Mouse (Mus musculus) ES-E14 (cell line): ENCODE measurements around the gene Ubp1. TPM values are rescaled to one million over a fixed set of nuclear protein-coding genes. Genes with fewer than 3 reads are reported as not detected.

ENCODE experiments used
- DNase-seq: peaks from one replicate; pipeline ENCODE4 v3.0.0-alpha.2; 2013; ENCODE audit warnings: low read depth, low spot score
- H3K27ac ChIP-seq: 2 replicates; pipeline ENCODE4 v1.5.1; 2012; ENCODE audit warnings: low read depth, mild to moderate bottlenecking, low read length, moderate library complexity, mixed read lengths; ENCODE audit not compliant: poor library complexity, insufficient read depth, severe bottlenecking
- H3K36me3 ChIP-seq: 2 replicates; pipeline ENCODE4 v1.6.1; 2012; ENCODE audit warnings: mild to moderate bottlenecking, low read length, moderate library complexity, mixed read lengths; ENCODE audit not compliant: control insufficient read depth, poor library complexity, insufficient read depth, severe bottlenecking
- H3K4me1 ChIP-seq, 2 experiments: fragments of 150-350 bp in 1 of 2; sonication (generic) in 1 of 2; 2 replicates each; pipeline ENCODE4 v1.6.1; 2012; ENCODE audit warnings: low read length in 2 of 2, mild to moderate bottlenecking in 1 of 2, mixed read lengths in 1 of 2; ENCODE audit not compliant: control insufficient read depth in 2 of 2, insufficient read depth in 2 of 2, poor library complexity in 1 of 2
- H3K4me3 ChIP-seq, 2 experiments: fragments of 150-350 bp in 1 of 2; sonication (generic) in 1 of 2; 2 replicates each; pipeline ENCODE4 v1.5.1; 2012; ENCODE audit warnings: low read length in 2 of 2, low read depth in 1 of 2, mild to moderate bottlenecking in 1 of 2, mixed read lengths in 1 of 2; ENCODE audit not compliant: insufficient read depth in 1 of 2, poor library complexity in 1 of 2, severe bottlenecking in 1 of 2
- H3K9ac ChIP-seq: 2 replicates; pipeline ENCODE4 v1.6.1; 2012; ENCODE audit warnings: low read depth, mild to moderate bottlenecking, low read length, mixed read lengths; ENCODE audit not compliant: poor library complexity, insufficient read depth, severe bottlenecking
- H3K9me3 ChIP-seq: fragments of 150-350 bp; sonication (generic); 2 replicates; pipeline ENCODE4 v1.6.1; 2012; ENCODE audit warnings: low read depth, mild to moderate bottlenecking, low read length; ENCODE audit not compliant: control insufficient read depth, insufficient read depth
- CHD2 ChIP-seq: IDR thresholded peaks from 2 replicates; pipeline ENCODE4 v1.6.1; 2014; ENCODE audit warnings: mild to moderate bottlenecking, low read depth, low read length, inconsistent platforms
- HCFC1 ChIP-seq: IDR thresholded peaks from 2 replicates; pipeline ENCODE4 v1.6.1; 2012; ENCODE audit warnings: low read length, inconsistent platforms, borderline replicate concordance; ENCODE audit not compliant: insufficient read depth
- MAFK ChIP-seq: IDR thresholded peaks from 2 replicates; pipeline ENCODE4 v1.6.1; 2014; ENCODE audit warnings: mild to moderate bottlenecking, low read depth, low read length, inconsistent platforms; ENCODE audit not compliant: insufficient read depth
- ZC3H11A ChIP-seq: IDR thresholded peaks from 2 replicates; pipeline ENCODE4 v1.6.1; 2012; ENCODE audit warnings: low read depth, mild to moderate bottlenecking, inconsistent platforms, low read length, borderline replicate concordance
- ZNF384 ChIP-seq: IDR thresholded peaks from 2 replicates; pipeline ENCODE4 v1.6.1; 2012; ENCODE audit warnings: low read depth, low read length, inconsistent platforms
- in situ Hi-C, 2 experiments: fragments of 600-800 bp; cut with MboI; formaldehyde crosslinking; loops; one replicate each; pipeline ENCODE4 v1.15.1; 2025; ENCODE audit warnings: low sequenced_read_pairs in 2 of 2, inconsistent platforms in 1 of 2; ENCODE audit not compliant: unreplicated experiment in 2 of 2
- total RNA-seq: library from RNA; depleted of rRNA; stranded (reverse); fragments of 300-350 nt; gene quantifications from 2 replicates; pipeline ENCODE4 v1.2.3, GENCODE M21; 2012

Ubp1 gene
- total RNA-seq, 1 experiment, result 80.3 TPM

DNA sequence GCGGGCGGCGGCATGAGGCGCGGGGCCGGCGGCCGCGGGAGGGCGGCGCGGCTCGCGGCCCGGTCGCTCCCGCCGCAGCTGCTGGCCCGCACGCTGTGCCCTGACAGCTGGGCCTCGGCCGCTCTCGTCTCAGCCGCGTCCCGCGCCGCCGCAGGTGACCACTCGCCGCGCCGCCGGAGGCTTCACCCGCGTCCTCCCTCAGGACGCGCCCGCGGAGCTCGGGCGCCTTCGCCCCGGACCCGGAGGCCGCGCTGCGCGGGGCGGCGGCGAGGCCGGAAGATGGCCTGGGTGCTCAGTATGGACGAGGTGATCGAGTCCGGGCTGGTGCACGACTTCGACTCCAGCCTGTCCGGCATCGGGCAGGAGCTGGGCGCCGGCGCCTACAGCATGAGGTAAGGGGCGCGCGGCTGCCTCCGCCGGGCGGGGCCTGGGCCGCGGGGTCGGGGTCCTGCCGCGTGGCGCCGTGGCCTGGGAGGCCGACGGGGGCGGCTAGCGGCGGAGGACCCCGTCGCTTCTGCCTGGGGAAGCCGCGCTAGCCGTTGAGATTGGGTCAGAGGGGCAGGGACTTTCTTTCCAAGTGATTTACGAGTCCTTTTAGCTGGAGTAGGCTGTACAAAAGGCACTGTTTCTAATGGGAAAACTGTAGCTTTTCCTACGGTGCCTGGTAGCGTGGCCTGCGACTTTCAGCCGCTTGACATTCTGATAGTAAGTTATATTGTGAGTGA lies 803 bp downstream of the Ubp1 start:
- H3K36me3 ChIP-seq, result no peaks in the 10 kb centered on the region
- no peaks in the 10 kb centered on the region for H3K9me3 ChIP-seq
- DNase-seq, result no peak
- in situ Hi-C loops, result no loop called here
- H3K4me3 ChIP-seq, result peak overlapping the region; percentile 95 to 96
- TF ChIP-seq CHD2, result no peak
- TF ChIP-seq MAFK, result no peak
- TF ChIP-seq ZC3H11A, result no peak
- no peak for TF ChIP-seq HCFC1
- TF ChIP-seq ZNF384, result no peak
- H3K4me1 ChIP-seq, result peaks cover 2 to 3% of the 10 kb centered on the region in 2 experiments; a peak in 2 of 4 replicates
- peak overlapping the region; percentile 62 for H3K27ac ChIP-seq
- peak overlapping the region; percentile 93 for H3K9ac ChIP-seq

DNA sequence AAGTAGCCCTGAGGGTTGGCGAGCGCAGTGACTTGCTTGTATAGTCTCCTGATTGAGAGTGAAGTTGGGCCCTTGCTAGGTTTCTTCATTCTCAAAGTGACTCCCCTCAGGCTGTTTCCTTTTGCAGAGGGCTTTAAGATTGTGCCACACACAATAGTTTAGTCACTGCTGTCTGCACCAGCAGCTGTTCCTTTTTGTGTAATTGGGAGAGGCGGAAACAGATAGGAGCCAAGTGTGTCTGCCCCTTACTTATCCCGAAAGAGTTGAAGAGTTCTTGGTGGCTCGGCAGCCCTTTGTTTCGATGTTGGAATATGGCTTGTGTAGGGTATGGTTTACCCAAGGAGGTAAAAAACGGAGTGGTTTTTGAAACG lies 1.4 kb downstream of the Ubp1 start:
- Histone ChIP-seq H3K4me3 (peak overlapping the region; percentile 95 to 96), H3K9me3 (no peaks in the 10 kb centered on the region), H3K36me3 (no peaks in the 10 kb centered on the region), H3K4me1 (peaks cover 2 to 4% of the 10 kb centered on the region in 2 experiments; a peak in 2 of 4 replicates), H3K9ac (peak overlapping the region; percentile 93), H3K27ac (no peak overlapping the region; the same call in 1 of the 2 replicates)
- TF ChIP-seq ZNF384 (no peak), ZC3H11A (no peak), CHD2 (no peak), MAFK (no peak), HCFC1 (no peak)
- in situ Hi-C loops, result no loop called here
- no peak for DNase-seq

DNA sequence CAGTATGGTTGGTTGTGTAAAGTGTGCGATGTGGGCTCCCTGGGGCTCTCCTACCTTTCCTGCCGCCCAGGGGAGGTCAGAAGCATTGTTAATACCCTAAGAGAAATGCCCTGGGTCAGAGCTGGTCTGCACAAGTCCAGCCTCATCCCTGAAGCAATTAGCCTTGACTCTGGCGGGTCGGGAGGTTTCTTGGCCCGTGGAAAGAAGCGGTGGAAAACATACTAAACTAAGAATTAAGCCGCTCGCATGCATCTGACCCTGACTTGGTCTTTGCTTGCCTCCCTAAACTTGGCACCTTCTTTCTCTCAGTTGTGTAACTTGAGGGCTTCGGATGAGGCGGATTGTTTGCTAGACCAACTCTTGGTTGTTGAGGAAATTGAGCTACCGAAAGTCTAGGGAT lies 1.8 kb downstream of the Ubp1 start:
- in situ Hi-C loops, result no loop called here
- Histone ChIP-seq H3K4me1 (peaks cover 2 to 4% of the 10 kb centered on the region in 2 experiments; a peak in 2 of 4 replicates), H3K4me3 (peak overlapping the region; percentile 95 to 96), H3K9me3 (no peaks in the 10 kb centered on the region), H3K9ac (peak overlapping the region; percentile 93), H3K36me3 (no peaks in the 10 kb centered on the region), H3K27ac (no peak overlapping the region; the same call in 1 of the 2 replicates)
- TF ChIP-seq MAFK, result no peak
- TF ChIP-seq CHD2, result no peak
- no peak for TF ChIP-seq ZNF384
- TF ChIP-seq ZC3H11A, result no peak
- no peak for TF ChIP-seq HCFC1
- DNase-seq, result no peak

GRCm38 (mm10) chr9:113935638-113936037 lies 4.9 kb downstream of the Ubp1 start:
- H3K27ac ChIP-seq, result no peak overlapping the region
- peaks cover 2 to 4% of the 10 kb centered on the region in 2 experiments; a peak in 2 of 4 replicates for H3K4me1 ChIP-seq
- DNase-seq, result no peak
- TF ChIP-seq ZC3H11A, result no peak
- TF ChIP-seq HCFC1, result no peak
- no peak for TF ChIP-seq CHD2
- TF ChIP-seq ZNF384, result no peak
- no peak for TF ChIP-seq MAFK
- no peak overlapping the region for H3K4me3 ChIP-seq
- no peaks in the 10 kb centered on the region for H3K36me3 ChIP-seq
- no peaks in the 10 kb centered on the region for H3K9me3 ChIP-seq
- in situ Hi-C loops, result no loop called here
- no peak overlapping the region for H3K9ac ChIP-seq
